Mouse (Mus musculus): ENCODE results near the gene Epha3. TPM values are rescaled to one million over a fixed set of nuclear protein-coding genes. Genes with fewer than 3 reads are reported as not detected.

The Epha3 gene
- under 1 TPM in 1 of 2 experiments, not detected in 1; 0.01 TPM for polyA plus RNA-seq (2012; fragmentation: generic; extraction: Trizol)

DNA sequence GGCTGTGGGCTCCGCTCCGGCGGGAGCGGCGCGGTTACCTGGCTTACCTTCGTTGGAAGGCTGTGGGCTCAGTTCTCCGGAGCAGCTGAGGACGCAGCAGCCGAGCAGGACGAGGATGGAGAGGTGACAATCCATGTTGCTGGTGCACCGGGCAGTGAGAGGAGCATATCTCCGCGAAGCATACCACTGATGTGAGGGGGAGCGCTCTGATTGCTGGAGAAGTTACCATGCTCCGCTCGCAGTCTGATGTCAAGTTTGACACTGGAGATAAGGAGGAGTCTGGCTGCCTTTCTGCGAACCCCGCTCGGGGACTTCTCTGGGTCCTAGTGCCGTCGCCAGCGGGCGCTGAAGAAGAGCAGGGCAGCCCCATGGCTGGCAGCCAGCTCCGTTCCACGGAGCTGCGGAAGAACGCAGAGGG, at the start of gene Epha3:
Gene Epha3, minus strand, starts transcription at position 263 of the 418 bp plus-strand sequence.

Measured in C3H10T1/2 (cell line).